Mouse (Mus musculus) limb, embryonic 14.5 days (tissue): ENCODE measurements around the gene Hoxd8. TPM values are rescaled to one million over a fixed set of nuclear protein-coding genes. Genes with fewer than 3 reads are reported as not detected.

ENCODE experiments used
- ATAC-seq: fragments of 200-750 bp; cut with Nextera tagmentation; 2 replicates; pipeline ENCODE4 v1.8.0; 2017; ENCODE audit warnings: low read depth, moderate number of reproducible peaks, moderate TSS enrichment; ENCODE audit not compliant: low FRiP score
- DNase-seq: peaks from one replicate; pipeline ENCODE4 v3.0.0-alpha.2; 2015; ENCODE audit warnings: low spot score
- H3K27ac ChIP-seq: fragments of 300-500 bp; sonication (generic); replicated peaks from 2 replicates; pipeline ENCODE4 v1.5.1; 2014; ENCODE audit warnings: low read depth, mild to moderate bottlenecking, low read length, moderate library complexity, mixed read lengths
- H3K27me3 ChIP-seq: fragments of 300-500 bp; sonication (generic); 2 replicates; pipeline ENCODE4 v1.6.1; 2014; ENCODE audit warnings: low read length, mixed read lengths; ENCODE audit not compliant: control insufficient read depth, insufficient read depth
- H3K36me3 ChIP-seq: fragments of 300-500 bp; sonication (generic); 2 replicates; pipeline ENCODE4 v1.6.1; 2014; ENCODE audit warnings: mild to moderate bottlenecking, low read length, moderate library complexity, mixed read lengths; ENCODE audit not compliant: control insufficient read depth, insufficient read depth
- H3K4me1 ChIP-seq: fragments of 300-500 bp; sonication (generic); 2 replicates; pipeline ENCODE4 v1.6.1; 2014; ENCODE audit warnings: antibody characterized with exemption, low read length, mixed read lengths; ENCODE audit not compliant: control insufficient read depth, insufficient read depth
- H3K4me2 ChIP-seq: fragments of 300-500 bp; sonication (generic); replicated peaks from 2 replicates; pipeline ENCODE4 v1.6.1; 2014; ENCODE audit warnings: low read depth, mild to moderate bottlenecking, low read length, moderate library complexity; ENCODE audit not compliant: severe bottlenecking
- H3K4me3 ChIP-seq: fragments of 300-500 bp; sonication (generic); replicated peaks from 2 replicates; pipeline ENCODE4 v1.5.1; 2014; ENCODE audit warnings: low read length
- H3K9ac ChIP-seq: fragments of 300-500 bp; sonication (generic); 2 replicates; pipeline ENCODE4 v1.6.1; 2014; ENCODE audit warnings: mild to moderate bottlenecking, low read depth, low read length, moderate library complexity; ENCODE audit not compliant: severe bottlenecking
- H3K9me3 ChIP-seq: fragments of 300-500 bp; sonication (generic); 2 replicates; pipeline ENCODE4 v1.6.1; 2016; ENCODE audit warnings: low read length; ENCODE audit not compliant: control insufficient read depth
- POLR2A ChIP-seq: fragments of 200-500 bp; IDR thresholded peaks from 2 replicates; pipeline ENCODE4 v1.8.0; 2012; ENCODE audit warnings: inconsistent platforms, mild to moderate bottlenecking, moderate library complexity, borderline replicate concordance; ENCODE audit not compliant: insufficient read depth, insufficient read length; ENCODE audit errors: extremely low read depth
- WGBS: fragments of 180-500 bp; shearing (Covaris S2); extraction: QIAGEN DNeasy Blood & Tissue Kit; methylation state at CpG from one replicate; pipeline ENCODE4 v1.1.7; 2014; 5-methylcytosine and 5-hydroxymethylcytosine counted together
- polyA plus RNA-seq, 2 experiments: library from polyadenylated mRNA; depleted of rRNA in 1 of 2; stranded (reverse) in 1 of 2; unstranded in 1 of 2; fragments of >200 nt; fragmentation: Nextera tagmentation in 1 of 2; extraction: Ambion mirVana in 1 of 2; gene quantifications; 2 replicates each; pipeline versions ENCODE4 v1.2.1 to v1.2.3; 2012 to 2014

Hoxd8 gene
- polyA plus RNA-seq, 2 experiments, result 12.7 to 12.8 TPM

DNA sequence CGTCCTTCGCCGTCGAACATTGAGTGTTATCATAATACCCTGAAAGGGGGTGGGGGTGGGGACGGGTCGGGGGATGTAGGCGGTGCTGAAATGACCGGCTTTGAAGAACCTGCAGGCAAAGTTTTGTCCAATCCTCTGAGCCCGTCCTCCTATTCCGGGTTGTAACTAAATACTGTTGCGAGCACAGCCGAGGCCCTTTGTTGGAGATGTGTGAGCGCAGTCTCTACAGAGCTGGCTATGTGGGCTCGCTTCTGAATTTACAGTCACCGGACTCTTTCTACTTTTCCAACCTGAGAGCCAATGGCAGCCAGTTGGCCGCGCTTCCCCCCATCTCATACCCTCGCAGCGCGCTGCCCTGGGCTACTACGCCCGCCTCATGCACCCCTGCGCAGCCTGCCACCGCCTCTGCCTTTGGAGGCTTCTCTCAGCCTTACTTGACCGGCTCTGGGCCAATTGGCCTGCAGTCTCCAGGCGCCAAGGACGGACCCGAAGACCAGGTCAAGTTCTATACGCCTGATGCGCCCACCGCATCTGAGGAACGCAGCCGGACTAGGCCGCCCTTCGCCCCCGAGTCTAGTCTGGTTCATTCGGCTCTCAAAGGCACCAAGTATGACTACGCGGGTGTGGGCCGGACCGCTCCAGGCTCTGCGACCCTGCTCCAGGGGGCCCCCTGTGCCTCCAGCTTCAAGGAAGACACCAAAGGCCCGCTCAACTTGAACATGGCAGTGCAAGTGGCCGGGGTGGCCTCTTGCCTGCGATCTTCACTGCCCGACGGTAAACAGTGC, 29.3 kb upstream of the Hoxd8 start, which contains the start of gene Hoxd12:
Gene Hoxd12 (plus strand): TSS at position 133 of the 785 bp plus-strand sequence.
- Histone ChIP-seq H3K27ac (peak within 1 kb of the TSS; percentile 97), H3K36me3 (peaks cover 6% of the 10 kb centered on the region; the same call in 1 of the 2 replicates), H3K4me1 (peaks cover 17% of the 10 kb centered on the region), H3K4me2 (peak within 1 kb of the TSS; percentile 96), H3K9me3 (no peaks in the 10 kb centered on the region), H3K9ac (peak within 1 kb of the TSS; percentile 99), H3K27me3 (peaks cover 29% of the 10 kb centered on the region; the same call in 1 of the 2 replicates), H3K4me3 (peak within 1 kb of the TSS; percentile 74)
- WGBS, result 5% methylated on average over 47 of the region's 47 CpGs
- peak; percentile 70 for ATAC-seq
- peak; percentile 76; the same call in 1 of the 2 replicates for TF ChIP-seq POLR2A
- peak; percentile 74 for DNase-seq

DNA sequence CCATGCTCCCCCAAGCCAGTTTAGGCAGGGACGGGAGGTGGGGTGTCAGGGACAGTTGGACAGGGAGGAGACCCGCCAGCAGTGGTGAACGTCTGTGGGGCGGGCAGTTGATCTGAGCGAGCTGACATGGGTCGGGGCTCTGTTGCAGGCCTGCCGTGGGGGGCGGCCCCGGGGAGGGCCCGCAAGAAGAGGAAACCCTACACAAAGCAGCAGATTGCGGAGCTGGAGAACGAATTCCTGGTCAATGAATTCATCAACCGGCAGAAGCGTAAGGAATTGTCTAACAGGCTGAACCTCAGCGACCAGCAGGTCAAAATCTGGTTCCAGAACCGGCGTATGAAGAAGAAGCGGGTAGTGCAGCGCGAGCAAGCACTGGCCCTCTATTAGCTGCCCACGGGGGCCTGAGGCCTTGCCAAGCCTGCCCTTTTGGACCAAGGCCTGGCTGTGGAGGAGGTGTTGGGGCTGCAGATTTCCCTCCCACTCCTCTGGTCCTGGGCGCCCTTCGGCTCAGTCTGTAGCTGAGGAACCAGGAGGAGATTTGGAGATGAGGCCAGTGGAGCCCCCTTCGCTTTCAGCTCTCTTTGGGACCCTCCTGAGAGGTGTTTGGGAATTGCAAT, 28.6 kb upstream of the Hoxd8 start:
- H3K4me3 ChIP-seq, result peak overlapping the region; percentile 74

DNA sequence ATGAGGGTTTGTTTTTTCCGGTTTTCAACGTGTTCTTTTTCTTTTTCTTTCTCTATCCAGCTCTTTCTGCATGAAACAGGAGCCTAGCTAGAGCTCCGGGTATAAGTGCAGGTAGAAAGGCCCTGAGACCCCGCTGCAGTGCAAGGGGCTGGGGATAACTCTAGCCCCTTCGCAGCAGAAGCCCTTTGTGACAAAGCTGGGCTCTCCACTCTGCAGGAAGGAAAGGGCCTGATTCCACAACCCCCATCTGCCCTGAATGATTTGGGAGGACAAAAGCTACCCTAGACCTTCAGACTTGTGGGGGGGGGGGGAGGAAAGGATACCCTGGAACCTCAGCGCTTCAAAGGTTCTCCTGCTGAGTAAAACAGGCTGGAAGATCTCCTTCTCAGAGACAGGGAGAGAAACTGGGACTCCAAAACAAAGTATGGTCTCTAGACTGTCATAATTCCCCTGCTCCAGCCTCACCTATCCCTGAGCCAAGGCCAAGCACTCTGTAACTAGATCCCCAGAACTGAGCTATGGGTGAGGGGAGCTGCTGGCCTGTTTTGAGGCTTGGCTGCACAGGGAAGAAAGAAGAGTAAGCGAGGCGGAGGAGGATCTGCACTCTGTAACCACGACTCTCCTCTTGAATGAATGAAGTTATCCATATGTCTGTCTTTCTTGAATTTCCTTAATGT, 27.9 kb upstream of the Hoxd8 start:
- peak overlapping the region; percentile 99 for H3K9ac ChIP-seq
- H3K27me3 ChIP-seq, result peaks cover 30% of the 10 kb centered on the region; the same call in 1 of the 2 replicates
- H3K36me3 ChIP-seq, result no peaks in the 10 kb centered on the region
- ATAC-seq, result no peak
- peak overlapping the region; percentile 97 for H3K27ac ChIP-seq
- DNase-seq, result no peak
- H3K4me3 ChIP-seq, result peak overlapping the region; percentile 74
- WGBS, result 16% methylated on average over 9 of the region's 9 CpGs
- peaks cover 17% of the 10 kb centered on the region for H3K4me1 ChIP-seq
- no peak for TF ChIP-seq POLR2A
- H3K4me2 ChIP-seq, result peak overlapping the region; percentile 96
- H3K9me3 ChIP-seq, result no peaks in the 10 kb centered on the region

More for the DNA sequence above, 28.6 kb upstream of the Hoxd8 start:
- peaks cover 17% of the 10 kb centered on the region for H3K4me1 ChIP-seq
- peak overlapping the region; percentile 97 for H3K27ac ChIP-seq
- TF ChIP-seq POLR2A, result 0 out of 2 replicates have a peak, but pooled peaks have one; percentile 30
- peak overlapping the region; percentile 96 for H3K4me2 ChIP-seq
- H3K9ac ChIP-seq, result peak overlapping the region; percentile 99
- peaks cover 2% of the 10 kb centered on the region; the same call in 1 of the 2 replicates for H3K36me3 ChIP-seq
- ATAC-seq (no peak), DNase-seq (no peak)
- WGBS, result 11% methylated on average over 17 of the region's 24 CpGs
- H3K9me3 ChIP-seq, result no peaks in the 10 kb centered on the region
- H3K27me3 ChIP-seq, result peaks cover 30% of the 10 kb centered on the region; the same call in 1 of the 2 replicates

DNA sequence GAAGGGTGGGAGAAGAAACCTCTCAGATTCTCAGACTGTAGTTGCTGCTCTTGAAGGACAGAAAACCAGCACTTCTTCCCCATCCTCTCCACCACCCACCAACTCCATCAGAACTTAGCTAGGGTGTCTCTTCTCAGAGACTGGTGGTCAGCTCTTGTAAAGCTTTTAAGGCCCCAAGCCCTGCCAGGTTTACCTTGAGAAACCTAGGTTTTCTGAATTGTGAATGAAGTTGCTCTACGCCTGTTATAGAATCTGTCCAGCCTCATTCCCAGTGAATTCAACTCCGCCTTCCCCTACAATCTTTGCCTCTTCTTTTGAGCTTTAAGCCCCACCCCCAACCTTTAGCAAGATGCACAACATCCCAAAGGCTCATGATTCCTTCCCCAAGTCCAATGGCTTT, 27.3 kb upstream of the Hoxd8 start:
- H3K4me2 ChIP-seq, result peak overlapping the region; percentile 96
- peaks cover 17% of the 10 kb centered on the region for H3K4me1 ChIP-seq
- H3K9ac ChIP-seq, result peak overlapping the region; percentile 99
- 24% methylated on average over 2 of the region's 2 CpGs for WGBS
- peaks cover 35% of the 10 kb centered on the region; the same call in 1 of the 2 replicates for H3K27me3 ChIP-seq
- no peak for ATAC-seq
- no peak for DNase-seq
- no peaks in the 10 kb centered on the region for H3K36me3 ChIP-seq
- H3K27ac ChIP-seq, result peak overlapping the region; percentile 97
- no peak for TF ChIP-seq POLR2A
- no peaks in the 10 kb centered on the region for H3K9me3 ChIP-seq
- peak overlapping the region; percentile 74 for H3K4me3 ChIP-seq
